Comparison of ENCODE assay signal across 8 mouse cellular contexts in genomic region chr7:3693809-3694075, GRCm38 (mm10). TPM values are rescaled to one million over a fixed set of nuclear protein-coding genes. Genes with fewer than 3 reads are reported as not detected.
DNase-seq lines count a peak whose midpoint lies in the region; ATAC-seq and TF ChIP-seq lines count a peak whose summit lies in the region.

No protein-coding gene starts in this region.

- no peaks in the 10 kb centered on the region for H3K27me3 ChIP-seq in erythroblast, embryonic 14.5 days (ENCODE audit: control insufficient read depth)
- no peaks in the 10 kb centered on the region for H3K27me3 ChIP-seq in spleen, adult 2 months (ENCODE audit: control insufficient read depth, insufficient read depth, low read length)
- no peaks in the 10 kb centered on the region for H3K27me3 ChIP-seq in limb, embryonic 13.5 days
- no peaks in the 10 kb centered on the region for H3K27me3 ChIP-seq in stomach, embryonic 15.5 days (replicated peaks)

- peak overlapping the region; percentile 84 for H3K4me2 ChIP-seq in limb, embryonic 13.5 days (replicated peaks)
- H3K4me2 ChIP-seq in stomach, embryonic 15.5 days = peak overlapping the region; percentile 78

- TF ChIP-seq POLR2A in spleen, adult 2 months (IDR thresholded peaks at IDR 0.05; ENCODE audit: low read depth, low read length) = no peak; the same call in 1 of the 2 replicates

- H3K9me3 ChIP-seq in erythroblast, embryonic 14.5 days (ENCODE audit: control insufficient read depth, low read length) = no peaks in the 10 kb centered on the region
- no peaks in the 10 kb centered on the region for H3K9me3 ChIP-seq in limb, embryonic 13.5 days
- H3K9me3 ChIP-seq in stomach, embryonic 15.5 days = no peaks in the 10 kb centered on the region

- peak overlapping the region; percentile 84 for H3K4me3 ChIP-seq in erythroblast, embryonic 14.5 days (replicated peaks)
- peak overlapping the region; percentile 72 for H3K4me3 ChIP-seq in spleen, adult 2 months (ENCODE audit: extremely low read depth, insufficient read depth, insufficient read length)
- H3K4me3 ChIP-seq in limb, embryonic 13.5 days = peak overlapping the region; percentile 84
- H3K4me3 ChIP-seq in stomach, embryonic 15.5 days (replicated peaks) = peak overlapping the region; percentile 71

- peak overlapping the region; percentile 92 for H3K27ac ChIP-seq in spleen, adult 2 months (ENCODE audit: insufficient read depth, low read length)
- H3K27ac ChIP-seq in limb, embryonic 13.5 days = peak overlapping the region; percentile 97
- peak overlapping the region; percentile 97 for H3K27ac ChIP-seq in stomach, embryonic 15.5 days

- peak overlapping the region; percentile 94 for H3K9ac ChIP-seq in limb, embryonic 13.5 days
- peak overlapping the region; percentile 81 for H3K9ac ChIP-seq in stomach, embryonic 15.5 days

- H3K4me1 ChIP-seq in erythroblast, embryonic 14.5 days (ENCODE audit: control insufficient read depth) = peaks cover 41% of the 10 kb centered on the region
- H3K4me1 ChIP-seq in spleen, adult 2 months (ENCODE audit: control insufficient read depth, insufficient read depth, insufficient read length) = peaks cover 6% of the 10 kb centered on the region; the same call in 1 of the 2 replicates
- H3K4me1 ChIP-seq in limb, embryonic 13.5 days = peaks cover 27% of the 10 kb centered on the region
- peaks cover 10% of the 10 kb centered on the region for H3K4me1 ChIP-seq in stomach, embryonic 15.5 days

- no peak for DNase-seq in spleen, adult 2 months (ENCODE audit: low read depth in 1 of 2, low spot score in 2 of 2)
- DNase-seq in spleen, postnatal 10 days (ENCODE audit: low spot score in 2 of 2) = no peak
- no peak for DNase-seq in spleen, adult 12 weeks (ENCODE audit: low spot score)
- DNase-seq in spleen, postnatal 14 days (ENCODE audit: low spot score in 2 of 2) = no peak

- no peak for ATAC-seq in erythroblast, adult 5-6 weeks (replicated peaks; ENCODE audit: low FRiP score, poor library complexity, severe bottlenecking)
- ATAC-seq in limb, embryonic 13.5 days (ENCODE audit: low FRiP score, low read depth) = no peak; the same call in 1 of the 2 replicates
- ATAC-seq in stomach, embryonic 15.5 days (ENCODE audit: insufficient read depth, low FRiP score, low read depth) = no peak; the same call in 1 of the 2 replicates

- WGBS in spleen, adult 2 months = under 1% methylated on average over 18 of the region's 18 CpGs
- WGBS in limb, embryonic 13.5 days = 0% methylated on average over 18 of the region's 18 CpGs
- under 1% methylated on average over 18 of the region's 18 CpGs for WGBS in stomach, embryonic 15.5 days

- no peak for TF ChIP-seq CTCF in spleen, adult 2 months (IDR thresholded peaks at IDR 0.05; ENCODE audit: extremely low read depth, insufficient read depth, insufficient read length, insufficient replicate concordance)

- no peaks in the 10 kb centered on the region; the same call in 1 of the 2 replicates for H3K36me3 ChIP-seq in erythroblast, embryonic 14.5 days (ENCODE audit: control insufficient read depth)
- peaks cover 8% of the 10 kb centered on the region; the same call in 1 of the 2 replicates for H3K36me3 ChIP-seq in spleen, adult 2 months (ENCODE audit: control insufficient read depth, insufficient read depth, low read length)
- H3K36me3 ChIP-seq in limb, embryonic 13.5 days = peaks cover 47% of the 10 kb centered on the region
- H3K36me3 ChIP-seq in stomach, embryonic 15.5 days = 0 out of 2 replicates have a peak, but pooled peaks cover 11% of the 10 kb centered on the region

RNA-seq across cellular contexts. Expression of gene Mboat7, which starts 0.4 kb away (rescaled TPM):
- 0.58 and 0.73 TPM in 2 replicates for polyA plus RNA-seq in erythroblast, embryonic 14.5 days (2012)
- 22.8 and 27.7 TPM in 2 replicates for total RNA-seq in erythroblast, adult 5-6 weeks (2015; ENCODE audit: low replicate concordance)
- total RNA-seq in erythroblast, adult 5-6 weeks (2017; ENCODE audit: low replicate concordance) = 6.1 and 8.4 TPM in 2 replicates
- polyA plus RNA-seq in spleen, adult 2 months (2012; rRNA removed) = 57.0 and 57.2 TPM in 2 replicates
- polyA plus RNA-seq in limb, embryonic 13.5 days (2015; fragmentation: Nextera tagmentation; extraction: Ambion mirVana) = 64.4 and 67.6 TPM in 2 replicates
- polyA plus RNA-seq in stomach, embryonic 15.5 days (2015; fragmentation: Nextera tagmentation; extraction: Ambion mirVana) = 51.2 and 53.2 TPM in 2 replicates

RNA-seq across cellular contexts. Expression of gene Tsen34, which starts 1.1 kb away (rescaled TPM):
- 0.70 and 1.0 TPM in 2 replicates for polyA plus RNA-seq in erythroblast, embryonic 14.5 days (2012)
- 1.2 and 7.9 TPM in 2 replicates for total RNA-seq in erythroblast, adult 5-6 weeks (2015; ENCODE audit: low replicate concordance)
- total RNA-seq in erythroblast, adult 5-6 weeks (2017; ENCODE audit: low replicate concordance) = 1.3 and 3.2 TPM in 2 replicates
- 29.2 and 47.1 TPM in 2 replicates for polyA plus RNA-seq in spleen, adult 2 months (2012; rRNA removed)
- 268 and 271 TPM in 2 replicates for polyA plus RNA-seq in limb, embryonic 13.5 days (2015; fragmentation: Nextera tagmentation; extraction: Ambion mirVana)
- polyA plus RNA-seq in stomach, embryonic 15.5 days (2015; fragmentation: Nextera tagmentation; extraction: Ambion mirVana) = 248 and 261 TPM in 2 replicates

RNA-seq across cellular contexts. Expression of gene Rps9, which starts 10.1 kb away (rescaled TPM):
- polyA plus RNA-seq in erythroblast, embryonic 14.5 days (2012) = 81.2 and 118 TPM in 2 replicates
- total RNA-seq in erythroblast, adult 5-6 weeks (2015; ENCODE audit: low replicate concordance) = 418 and 419 TPM in 2 replicates
- total RNA-seq in erythroblast, adult 5-6 weeks (2017; ENCODE audit: low replicate concordance) = 230 and 442 TPM in 2 replicates
- 1,349 and 2,225 TPM in 2 replicates for polyA plus RNA-seq in spleen, adult 2 months (2012; rRNA removed)
- polyA plus RNA-seq in limb, embryonic 13.5 days (2015; fragmentation: Nextera tagmentation; extraction: Ambion mirVana) = 1,498 and 1,524 TPM in 2 replicates
- 1,416 and 1,486 TPM in 2 replicates for polyA plus RNA-seq in stomach, embryonic 15.5 days (2015; fragmentation: Nextera tagmentation; extraction: Ambion mirVana)

RNA-seq across cellular contexts. Expression of gene Tmc4, which starts 16.4 kb away (rescaled TPM):
- 0.05 and 0.12 TPM in 2 replicates for polyA plus RNA-seq in erythroblast, embryonic 14.5 days (2012)
- 0.63 TPM in 1 of 2 replicates, not detected in the other for total RNA-seq in erythroblast, adult 5-6 weeks (2015; ENCODE audit: low replicate concordance)
- total RNA-seq in erythroblast, adult 5-6 weeks (2017; ENCODE audit: low replicate concordance) = 2.1 and 3.6 TPM in 2 replicates
- polyA plus RNA-seq in spleen, adult 2 months (2012; rRNA removed) = 7.6 and 8.4 TPM in 2 replicates
- polyA plus RNA-seq in limb, embryonic 13.5 days (2015; fragmentation: Nextera tagmentation; extraction: Ambion mirVana) = 5.7 and 6.2 TPM in 2 replicates
- 70.9 and 72.8 TPM in 2 replicates for polyA plus RNA-seq in stomach, embryonic 15.5 days (2015; fragmentation: Nextera tagmentation; extraction: Ambion mirVana)

RNA-seq across cellular contexts. Expression of gene Pirb, which starts 26.4 kb away (rescaled TPM):
- polyA plus RNA-seq in erythroblast, embryonic 14.5 days (2012) = 0.03 TPM in 1 of 2 replicates, not detected in the other
- total RNA-seq in erythroblast, adult 5-6 weeks (2015; ENCODE audit: low replicate concordance) = 44.4 and 48.7 TPM in 2 replicates
- total RNA-seq in erythroblast, adult 5-6 weeks (2017; ENCODE audit: low replicate concordance) = 10.7 and 16.3 TPM in 2 replicates
- 51.9 and 72.4 TPM in 2 replicates for polyA plus RNA-seq in spleen, adult 2 months (2012; rRNA removed)
- polyA plus RNA-seq in limb, embryonic 13.5 days (2015; fragmentation: Nextera tagmentation; extraction: Ambion mirVana) = 0.37 and 0.46 TPM in 2 replicates
- polyA plus RNA-seq in stomach, embryonic 15.5 days (2015; fragmentation: Nextera tagmentation; extraction: Ambion mirVana) = 2.4 and 2.9 TPM in 2 replicates

Comparison
In these comparisons a context has a peak if more than half of its experiments do, and no peak if none do; other contexts are left out.
1. RNA of gene Mboat7, which starts 0.4 kb away (polyA plus RNA-seq): 64.4 to 67.6 TPM in limb, embryonic 13.5 days, 57.0 to 57.2 TPM in spleen, adult 2 months and 51.2 to 53.2 TPM in stomach, embryonic 15.5 days; 0.58 to 0.73 TPM in erythroblast, embryonic 14.5 days; every median in the first group is over 10 times any median in the second.
2. RNA of gene Tsen34, which starts 1.1 kb away (polyA plus RNA-seq): 268 to 271 TPM in limb, embryonic 13.5 days, 248 to 261 TPM in stomach, embryonic 15.5 days and 29.2 to 47.1 TPM in spleen, adult 2 months; 0.70 to 1.0 TPM in erythroblast, embryonic 14.5 days; every median in the first group is over 10 times any median in the second.
3. RNA of gene Rps9, which starts 10.1 kb away (polyA plus RNA-seq): 1,498 to 1,524 TPM in limb, embryonic 13.5 days, 1,416 to 1,486 TPM in stomach, embryonic 15.5 days and 1,349 to 2,225 TPM in spleen, adult 2 months; 81.2 to 118 TPM in erythroblast, embryonic 14.5 days; every median in the first group is over 10 times any median in the second.
4. Peak in every context shown above with its lines, with median percentiles within 50 percentile points of each other: H3K4me3 ChIP-seq and H3K27ac ChIP-seq.